Mouse (Mus musculus) left cerebral cortex, adult 11 months (tissue): ENCODE measurements around the gene Nudt22.

Source experiments
- DNase-seq: peaks from one replicate; pipeline ENCODE4 v3.0.0; 2022; ENCODE audit warnings: low spot score

Gene Nudt22

GRCm38 (mm10) chr19:6996006-6996405 lies at the start of gene Nudt22, which contains the start of gene Trpt1:
Gene Nudt22 (minus strand): TSS chr19:6996117.
Gene Trpt1 (plus strand): TSS chr19:6996131.
- DNase-seq, result no peak

- no peak for DNase-seq
These were observed 48.8 kb upstream of the Nudt22 start for GRCm38 (mm10) chr19:7044706-7045105.

- DNase-seq, result no peak
These were observed 48.4 kb upstream of the Nudt22 start for GRCm38 (mm10) chr19:7044279-7044678.

- no peak for DNase-seq
These were observed 45.3 kb upstream of the Nudt22 start for GRCm38 (mm10) chr19:7041171-7041570.

GRCm38 (mm10) chr19:7040637-7041130 lies 44.8 kb upstream of the Nudt22 start:
- DNase-seq, result no peak

- peak; percentile 100 for DNase-seq
These were observed 44.1 kb upstream of the Nudt22 start, which contains the start of gene Stip1 for GRCm38 (mm10) chr19:7039841-7040636. Gene Stip1 (minus strand): TSS chr19:7039967.

GRCm38 (mm10) chr19:7039088-7039720 lies 43.3 kb upstream of the Nudt22 start:
- peak; percentile 56 for DNase-seq

GRCm38 (mm10) chr19:7034006-7034405 lies 38.1 kb upstream of the Nudt22 start:
- DNase-seq, result no peak

- no peak for DNase-seq
These were observed 33.6 kb upstream of the Nudt22 start for GRCm38 (mm10) chr19:7029531-7029930.

GRCm38 (mm10) chr19:7020224-7020641 lies 24.3 kb upstream of the Nudt22 start:
- no peak for DNase-seq

GRCm38 (mm10) chr19:7019191-7019590 lies 23.3 kb upstream of the Nudt22 start, which contains the start of gene Fermt3:
Gene Fermt3 (minus strand): TSS chr19:7019469.
- DNase-seq, result no peak

- DNase-seq, result no peak
These were observed 22.6 kb upstream of the Nudt22 start for GRCm38 (mm10) chr19:7018546-7018945.

GRCm38 (mm10) chr19:7017541-7018457 lies 21.9 kb upstream of the Nudt22 start:
- no peak for DNase-seq

GRCm38 (mm10) chr19:7014481-7015135 lies 18.7 kb upstream of the Nudt22 start:
- no peak for DNase-seq

- DNase-seq, result no peak
These were observed 18.1 kb upstream of the Nudt22 start for GRCm38 (mm10) chr19:7013984-7014383.

- DNase-seq, result no peak
These were observed 16.5 kb upstream of the Nudt22 start for GRCm38 (mm10) chr19:7012426-7012825.

GRCm38 (mm10) chr19:7006892-7007593 lies 11.1 kb upstream of the Nudt22 start:
- DNase-seq, result no peak

- DNase-seq, result no peak
These were observed 3.6 kb upstream of the Nudt22 start for GRCm38 (mm10) chr19:6999360-7000063.

- no peak for DNase-seq
These were observed 1.9 kb upstream of the Nudt22 start for GRCm38 (mm10) chr19:6997721-6998290.
